Mouse (Mus musculus) intestine, postnatal 0 days (tissue): Measurements from ENCODE around the gene Gm49345. TPM values are rescaled to one million over a fixed set of nuclear protein-coding genes. Genes with fewer than 3 reads are reported as not detected.

ENCODE experiments used
- ATAC-seq: fragments of 200-750 bp; cut with Nextera tagmentation; 2 replicates; pipeline ENCODE4 v1.8.0; 2017; ENCODE audit warnings: mild to moderate bottlenecking, moderate TSS enrichment, moderate library complexity
- H3K27ac ChIP-seq: fragments of 300-500 bp; sonication (generic); 2 replicates; pipeline ENCODE4 v1.5.1; 2014; ENCODE audit warnings: mild to moderate bottlenecking, low read depth, low read length, moderate library complexity
- H3K27me3 ChIP-seq: fragments of 300-500 bp; sonication (generic); replicated peaks from 2 replicates; pipeline ENCODE4 v1.6.1; 2014; ENCODE audit warnings: low read length, mixed read lengths; ENCODE audit not compliant: control insufficient read depth, insufficient read depth
- H3K36me3 ChIP-seq: fragments of 300-500 bp; sonication (generic); 2 replicates; pipeline ENCODE4 v1.6.1; 2014; ENCODE audit warnings: mild to moderate bottlenecking, moderate library complexity; ENCODE audit not compliant: control insufficient read depth, insufficient read depth
- H3K4me1 ChIP-seq: fragments of 300-500 bp; sonication (generic); replicated peaks from 2 replicates; pipeline ENCODE4 v1.6.1; 2014; ENCODE audit warnings: antibody characterized with exemption, low read length, mixed read lengths; ENCODE audit not compliant: control insufficient read depth, insufficient read depth
- H3K4me2 ChIP-seq: fragments of 300-500 bp; sonication (generic); replicated peaks from 2 replicates; pipeline ENCODE4 v1.6.1; 2014; ENCODE audit warnings: low read depth, mild to moderate bottlenecking, moderate library complexity
- H3K4me3 ChIP-seq: fragments of 300-500 bp; sonication (generic); 2 replicates; pipeline ENCODE4 v1.5.1; 2014; ENCODE audit warnings: low read depth, low read length
- H3K9ac ChIP-seq: fragments of 300-500 bp; sonication (generic); 2 replicates; pipeline ENCODE4 v1.6.1; 2014; ENCODE audit warnings: mild to moderate bottlenecking, low read depth, low read length
- H3K9me3 ChIP-seq: fragments of 300-500 bp; sonication (generic); 2 replicates; pipeline ENCODE4 v1.6.1; 2016; ENCODE audit warnings: mixed run types; ENCODE audit not compliant: control insufficient read depth
- CTCF ChIP-seq: sonication (generic); IDR thresholded peaks from 2 replicates; pipeline ENCODE4 v1.5.1; 2016; ENCODE audit warnings: low read depth, mild to moderate bottlenecking, control low read depth, antibody characterized with exemption, moderate library complexity
- WGBS: fragments of 180-500 bp; shearing (Covaris S2); extraction: QIAGEN DNeasy Blood & Tissue Kit; methylation state at CpG from one replicate; pipeline ENCODE4 v1.1.7; 2014; 5-methylcytosine and 5-hydroxymethylcytosine counted together
- polyA plus RNA-seq: library from polyadenylated mRNA; unstranded; fragments of >200 nt; fragmentation: Nextera tagmentation; extraction: Ambion mirVana; gene quantifications from 2 replicates; pipeline ENCODE4 v1.2.1, GENCODE M21; 2015

Gene Gm49345
- polyA plus RNA-seq, 1 experiment from 2014 or later, result not detected

- Histone ChIP-seq H3K4me3 (no peak overlapping the region), H3K4me1 (no peaks in the 10 kb centered on the region), H3K36me3 (no peaks in the 10 kb centered on the region), H3K9ac (no peak overlapping the region), H3K9me3 (no peaks in the 10 kb centered on the region), H3K27ac (no peak overlapping the region), H3K27me3 (no peaks in the 10 kb centered on the region), H3K4me2 (peak overlapping the region; percentile 68; the same call in 1 of the 2 replicates)
- 80% methylated on average over 4 of the region's 4 CpGs for WGBS
- no peak for ATAC-seq
- TF ChIP-seq CTCF, result no peak
Measured at GRCm38 (mm10) chr13:67610108-67610507, 27.5 kb downstream of the Gm49345 start.

GRCm38 (mm10) chr13:67609066-67609876, 28.3 kb downstream of the Gm49345 start, which contains the start of gene Zfp729b:
Gene Zfp729b (minus strand): TSS chr13:67609707.
- 3% methylated on average over 20 of the region's 20 CpGs for WGBS
- peak; percentile 98 for ATAC-seq
- Histone ChIP-seq H3K27ac (peak within 1 kb of the TSS; percentile 90), H3K4me1 (no peaks in the 10 kb centered on the region), H3K36me3 (no peaks in the 10 kb centered on the region), H3K4me2 (peak within 1 kb of the TSS; percentile 68), H3K4me3 (peak within 1 kb of the TSS; percentile 81), H3K9me3 (no peaks in the 10 kb centered on the region), H3K27me3 (no peaks in the 10 kb centered on the region), H3K9ac (peak within 1 kb of the TSS; percentile 77)
- peak; percentile 77 for TF ChIP-seq CTCF

- WGBS, result 69% methylated on average over 5 of the region's 5 CpGs
- H3K4me2 ChIP-seq, result no peak overlapping the region
- H3K4me3 ChIP-seq, result no peak overlapping the region
- no peak for ATAC-seq
- no peak overlapping the region for H3K27ac ChIP-seq
- no peaks in the 10 kb centered on the region for H3K9me3 ChIP-seq
- no peaks in the 10 kb centered on the region for H3K27me3 ChIP-seq
- no peak overlapping the region for H3K9ac ChIP-seq
- no peak for TF ChIP-seq CTCF
- H3K36me3 ChIP-seq, result no peaks in the 10 kb centered on the region
- H3K4me1 ChIP-seq, result no peaks in the 10 kb centered on the region
Measured at GRCm38 (mm10) chr13:67572591-67573189, 64.9 kb downstream of the Gm49345 start.

DNA sequence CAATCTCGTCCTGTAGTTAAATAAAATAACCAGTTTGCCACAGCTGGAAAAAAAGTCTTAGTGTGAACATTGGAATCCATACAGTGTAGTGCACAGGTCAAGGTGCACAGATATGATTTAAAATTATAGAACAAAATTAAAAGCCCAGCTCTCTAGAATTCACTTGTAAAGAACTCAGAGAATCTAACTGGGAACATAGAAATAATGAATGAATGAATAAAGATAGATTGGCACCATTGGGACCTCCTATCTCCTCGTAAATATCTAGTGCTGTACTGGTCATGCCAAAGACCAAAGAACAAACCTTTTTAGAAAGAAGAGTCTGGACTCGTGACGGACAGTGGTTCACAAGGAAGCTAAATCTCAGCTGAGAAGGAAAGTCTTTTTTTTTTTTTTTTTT, 83.8 kb downstream of the Gm49345 start, which contains the start of gene Zfp748:
Zfp748 (minus strand) TSS at position 101 of the 400 bp plus-strand sequence.
- peak within 1 kb of the TSS; percentile 73 for H3K4me2 ChIP-seq
- no peak for ATAC-seq
- peak within 1 kb of the TSS; percentile 88 for H3K9ac ChIP-seq
- H3K9me3 ChIP-seq, result no peaks in the 10 kb centered on the region
- TF ChIP-seq CTCF, result no peak
- H3K36me3 ChIP-seq, result no peaks in the 10 kb centered on the region
- WGBS, result 77% methylated on average over 4 of the region's 4 CpGs
- no peaks in the 10 kb centered on the region for H3K27me3 ChIP-seq
- H3K27ac ChIP-seq, result peak within 1 kb of the TSS; percentile 93
- H3K4me3 ChIP-seq, result peak within 1 kb of the TSS; percentile 89
- peaks cover 9% of the 10 kb centered on the region for H3K4me1 ChIP-seq

- H3K4me3 ChIP-seq, result peak overlapping the region; percentile 89
- H3K4me1 ChIP-seq, result peaks cover 9% of the 10 kb centered on the region
- no peaks in the 10 kb centered on the region for H3K36me3 ChIP-seq
- peak; percentile 100 for ATAC-seq
- under 1% methylated on average over 44 of the region's 44 CpGs for WGBS
- H3K4me2 ChIP-seq, result peak overlapping the region; percentile 73
- H3K9ac ChIP-seq, result peak overlapping the region; percentile 88
- no peak for TF ChIP-seq CTCF
- peak overlapping the region; percentile 93 for H3K27ac ChIP-seq
- H3K27me3 ChIP-seq, result no peaks in the 10 kb centered on the region
- H3K9me3 ChIP-seq, result no peaks in the 10 kb centered on the region
Measured at GRCm38 (mm10) chr13:67552505-67553346, 84.8 kb downstream of the Gm49345 start.

DNA sequence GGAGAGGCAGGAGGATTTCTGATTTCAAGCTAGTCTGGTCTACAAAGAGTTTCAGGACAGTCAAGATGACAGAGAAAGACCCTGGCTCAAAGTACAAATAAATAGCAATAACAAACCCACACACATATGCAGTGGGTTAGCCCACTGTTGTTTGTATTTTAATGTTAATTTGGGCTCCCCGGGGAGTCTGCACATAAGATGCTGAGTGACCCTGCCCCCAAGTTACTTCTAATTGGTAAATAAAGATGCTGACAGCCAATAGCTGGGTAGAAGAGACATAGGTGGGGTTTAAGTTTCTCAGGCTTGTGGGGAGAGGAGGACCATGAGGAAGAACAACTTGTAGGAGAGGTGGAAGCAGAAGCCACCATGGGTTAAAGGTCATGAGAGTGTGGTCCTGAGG, 91.6 kb downstream of the Gm49345 start:
- Histone ChIP-seq H3K27me3 (no peaks in the 10 kb centered on the region), H3K4me1 (no peaks in the 10 kb centered on the region), H3K36me3 (peaks cover 25% of the 10 kb centered on the region), H3K9me3 (no peaks in the 10 kb centered on the region), H3K27ac (no peak overlapping the region), H3K9ac (no peak overlapping the region), H3K4me2 (no peak overlapping the region), H3K4me3 (no peak overlapping the region)
- TF ChIP-seq CTCF, result no peak
- no peak for ATAC-seq
- WGBS, result 90% methylated on average over 1 of the region's 1 CpGs

Other genes starting within 250 kb of the Gm49345 start
- gene Zfp429, start 237.9 kb downstream of the Gm49345 start, polyA plus RNA-seq, result 4.1 and 5.0 TPM in 2 replicates
- gene Zfp459, start 216.4 kb downstream of the Gm49345 start, polyA plus RNA-seq, result 1.1 and 1.2 TPM in 2 replicates
- gene Zfp874a, start 186.1 kb downstream of the Gm49345 start, polyA plus RNA-seq, result 3.0 and 3.2 TPM in 2 replicates
- 1.2 and 1.3 TPM in 2 replicates for gene Zfp874b, start 153.5 kb downstream of the Gm49345 start, polyA plus RNA-seq
- 4.1 and 4.7 TPM in 2 replicates for gene Zfp58, start 137.2 kb downstream of the Gm49345 start, polyA plus RNA-seq
- gene Gm26965, start 111.6 kb downstream of the Gm49345 start, polyA plus RNA-seq, result not detected in 2 replicates
- gene Zfp87, start 111.6 kb downstream of the Gm49345 start, polyA plus RNA-seq, result 23.2 and 23.9 TPM in 2 replicates
- 2.9 and 3.7 TPM in 2 replicates for gene Zfp748, start 83.9 kb downstream of the Gm49345 start, polyA plus RNA-seq
- 1.9 and 2.3 TPM in 2 replicates for gene Zfp729b, start 28.1 kb downstream of the Gm49345 start, polyA plus RNA-seq
- gene Zfp729a, start within 50 bp of the Gm49345 start, polyA plus RNA-seq, result 1.8 and 1.9 TPM in 2 replicates
- gene Zfp738, start 49.3 kb upstream of the Gm49345 start, polyA plus RNA-seq, result 3.9 and 4.6 TPM in 2 replicates
- 1.9 TPM in 2 replicates for gene Zfp65, start 91.4 kb upstream of the Gm49345 start, polyA plus RNA-seq
- 1.8 and 1.9 TPM in 2 replicates for gene Zfp85, start 117.5 kb upstream of the Gm49345 start, polyA plus RNA-seq
- 0.50 and 0.70 TPM in 2 replicates for gene Zfp493, start 141.9 kb upstream of the Gm49345 start, polyA plus RNA-seq
- gene Zfp273, start 176.0 kb upstream of the Gm49345 start, polyA plus RNA-seq, result 2.3 and 2.8 TPM in 2 replicates
- gene Gm10037, start 193.3 kb upstream of the Gm49345 start, polyA plus RNA-seq, result 0.47 TPM in 1 of 2 replicates, not detected in the other
- gene BC048507, start 225.6 kb upstream of the Gm49345 start, polyA plus RNA-seq, result not detected in 2 replicates